Mouse (Mus musculus) ES-E14 (cell line): ENCODE data around the gene Hoxa6. TPM values are rescaled to one million over a fixed set of nuclear protein-coding genes. Genes with fewer than 3 reads are reported as not detected.

ENCODE experiments used
- DNase-seq: peaks from one replicate; pipeline ENCODE4 v3.0.0-alpha.2; 2013; ENCODE audit warnings: low read depth, low spot score
- H3K27ac ChIP-seq: 2 replicates; pipeline ENCODE4 v1.5.1; 2012; ENCODE audit warnings: low read depth, mild to moderate bottlenecking, low read length, moderate library complexity, mixed read lengths; ENCODE audit not compliant: poor library complexity, insufficient read depth, severe bottlenecking
- H3K36me3 ChIP-seq: 2 replicates; pipeline ENCODE4 v1.6.1; 2012; ENCODE audit warnings: mild to moderate bottlenecking, low read length, moderate library complexity, mixed read lengths; ENCODE audit not compliant: control insufficient read depth, poor library complexity, insufficient read depth, severe bottlenecking
- H3K4me1 ChIP-seq, 2 experiments: fragments of 150-350 bp in 1 of 2; sonication (generic) in 1 of 2; 2 replicates each; pipeline ENCODE4 v1.6.1; 2012; ENCODE audit warnings: low read length in 2 of 2, mild to moderate bottlenecking in 1 of 2, mixed read lengths in 1 of 2; ENCODE audit not compliant: control insufficient read depth in 2 of 2, insufficient read depth in 2 of 2, poor library complexity in 1 of 2
- H3K4me3 ChIP-seq, 2 experiments: fragments of 150-350 bp in 1 of 2; sonication (generic) in 1 of 2; 2 replicates each; pipeline ENCODE4 v1.5.1; 2012; ENCODE audit warnings: low read length in 2 of 2, low read depth in 1 of 2, mild to moderate bottlenecking in 1 of 2, mixed read lengths in 1 of 2; ENCODE audit not compliant: insufficient read depth in 1 of 2, poor library complexity in 1 of 2, severe bottlenecking in 1 of 2
- H3K9ac ChIP-seq: 2 replicates; pipeline ENCODE4 v1.6.1; 2012; ENCODE audit warnings: low read depth, mild to moderate bottlenecking, low read length, mixed read lengths; ENCODE audit not compliant: poor library complexity, insufficient read depth, severe bottlenecking
- H3K9me3 ChIP-seq: fragments of 150-350 bp; sonication (generic); 2 replicates; pipeline ENCODE4 v1.6.1; 2012; ENCODE audit warnings: low read depth, mild to moderate bottlenecking, low read length; ENCODE audit not compliant: control insufficient read depth, insufficient read depth
- CHD2 ChIP-seq: IDR thresholded peaks from 2 replicates; pipeline ENCODE4 v1.6.1; 2014; ENCODE audit warnings: mild to moderate bottlenecking, low read depth, low read length, inconsistent platforms
- HCFC1 ChIP-seq: IDR thresholded peaks from 2 replicates; pipeline ENCODE4 v1.6.1; 2012; ENCODE audit warnings: low read length, inconsistent platforms, borderline replicate concordance; ENCODE audit not compliant: insufficient read depth
- MAFK ChIP-seq: IDR thresholded peaks from 2 replicates; pipeline ENCODE4 v1.6.1; 2014; ENCODE audit warnings: mild to moderate bottlenecking, low read depth, low read length, inconsistent platforms; ENCODE audit not compliant: insufficient read depth
- ZC3H11A ChIP-seq: IDR thresholded peaks from 2 replicates; pipeline ENCODE4 v1.6.1; 2012; ENCODE audit warnings: low read depth, mild to moderate bottlenecking, inconsistent platforms, low read length, borderline replicate concordance
- ZNF384 ChIP-seq: IDR thresholded peaks from 2 replicates; pipeline ENCODE4 v1.6.1; 2012; ENCODE audit warnings: low read depth, low read length, inconsistent platforms
- in situ Hi-C, 2 experiments: fragments of 600-800 bp; cut with MboI; formaldehyde crosslinking; loops; one replicate each; pipeline ENCODE4 v1.15.1; 2025; ENCODE audit warnings: low sequenced_read_pairs in 2 of 2, inconsistent platforms in 1 of 2; ENCODE audit not compliant: unreplicated experiment in 2 of 2
- total RNA-seq: library from RNA; depleted of rRNA; stranded (reverse); fragments of 300-350 nt; gene quantifications from 2 replicates; pipeline ENCODE4 v1.2.3, GENCODE M21; 2012

The Hoxa6 gene
- total RNA-seq, 1 experiment: not detected

GRCm38 (mm10) chr6:52214271-52214670 lies 5.7 kb upstream of the Hoxa6 start:
- Histone ChIP-seq H3K4me3 (no peak overlapping the region), H3K9me3 (no peaks in the 10 kb centered on the region), H3K27ac (no peak overlapping the region), H3K36me3 (no peaks in the 10 kb centered on the region), H3K9ac (no peak overlapping the region), H3K4me1 (peaks cover 0 to 4% of the 10 kb centered on the region in 2 experiments; a peak in 1 of 4 replicates)
- TF ChIP-seq HCFC1: no peak
- TF ChIP-seq CHD2: no peak
- TF ChIP-seq MAFK: no peak
- TF ChIP-seq ZC3H11A: no peak
- no peak for TF ChIP-seq ZNF384
- no peak for DNase-seq
- in situ Hi-C loops: loop anchor here in 1 of 2 experiments (25.0 kb wide), 1 partner anchor 602 kb away; no protein-coding TSS in a partner anchor

- H3K36me3 ChIP-seq: no peaks in the 10 kb centered on the region
- no peak for DNase-seq
- H3K9ac ChIP-seq: no peak within 1 kb of the TSS
- peaks cover 0 to 4% of the 10 kb centered on the region in 2 experiments; a peak in 1 of 4 replicates for H3K4me1 ChIP-seq
- in situ Hi-C loops: loop anchor here in 1 of 2 experiments (25.0 kb wide), 1 partner anchor 601 kb away; no protein-coding TSS in a partner anchor
- no peak within 1 kb of the TSS for H3K27ac ChIP-seq
- no peaks in the 10 kb centered on the region for H3K9me3 ChIP-seq
- TF ChIP-seq HCFC1: no peak
- peak; percentile 80 for TF ChIP-seq ZNF384
- no peak within 1 kb of the TSS for H3K4me3 ChIP-seq
Measured at GRCm38 (mm10) chr6:52213119-52213986, 4.8 kb upstream of the Hoxa6 start, which contains the start of the genes Hoxa3 and Gm28308. Gene Hoxa3, minus strand, starts transcription at chr6:52213336. Gene Gm28308, minus strand, starts transcription at chr6:52213339.

GRCm38 (mm10) chr6:52212556-52213118 lies 4.1 kb upstream of the Hoxa6 start:
- peaks cover 0 to 4% of the 10 kb centered on the region in 2 experiments; a peak in 1 of 4 replicates for H3K4me1 ChIP-seq
- no peak for DNase-seq
- no peak overlapping the region for H3K27ac ChIP-seq
- H3K9me3 ChIP-seq: no peaks in the 10 kb centered on the region
- no peaks in the 10 kb centered on the region for H3K36me3 ChIP-seq
- no peak overlapping the region for H3K4me3 ChIP-seq
- H3K9ac ChIP-seq: no peak overlapping the region
- in situ Hi-C loops: loop anchor here in 1 of 2 experiments (25.0 kb wide), 1 partner anchor 600 kb away; no protein-coding TSS in a partner anchor
- no peak for TF ChIP-seq ZNF384
- TF ChIP-seq CHD2: no peak
- TF ChIP-seq HCFC1: no peak
- TF ChIP-seq ZC3H11A: no peak
- no peak for TF ChIP-seq MAFK

- H3K4me3 ChIP-seq: no peak overlapping the region
- in situ Hi-C loops: loop anchor here in 1 of 2 experiments (25.0 kb wide), 1 partner anchor 600 kb away; no protein-coding TSS in a partner anchor
- DNase-seq: no peak
- no peak overlapping the region for H3K27ac ChIP-seq
- H3K9ac ChIP-seq: no peak overlapping the region
- peaks cover 0 to 4% of the 10 kb centered on the region in 2 experiments; a peak in 1 of 4 replicates for H3K4me1 ChIP-seq
- H3K9me3 ChIP-seq: no peaks in the 10 kb centered on the region
- no peaks in the 10 kb centered on the region for H3K36me3 ChIP-seq
- TF ChIP-seq ZNF384: no peak
- no peak for TF ChIP-seq CHD2
- no peak for TF ChIP-seq HCFC1
- no peak for TF ChIP-seq MAFK
- no peak for TF ChIP-seq ZC3H11A
Measured at GRCm38 (mm10) chr6:52211961-52212360, 3.4 kb upstream of the Hoxa6 start.
